In the genomic region with DNA sequence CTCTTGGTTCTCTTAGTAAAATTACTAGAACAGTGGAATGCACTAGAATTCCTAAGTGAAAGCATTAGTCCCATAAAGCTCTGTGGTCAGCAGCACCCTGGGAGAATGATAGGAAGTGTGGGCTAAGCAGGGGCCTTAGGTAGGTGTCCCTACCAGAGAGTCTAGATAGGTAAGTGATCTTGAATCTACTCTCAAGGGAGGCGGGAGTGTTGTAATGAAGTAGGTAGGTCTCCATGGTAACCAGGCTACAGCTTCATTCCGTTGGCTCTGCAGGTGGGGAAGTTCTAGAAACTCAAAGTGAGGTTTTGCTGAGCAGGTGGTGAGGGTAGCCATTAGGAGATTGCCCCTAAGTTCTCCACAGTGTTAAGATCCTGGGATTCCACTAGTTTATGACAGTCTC, we compare ENCODE assay signal across 26 mouse cellular contexts. TPM values are rescaled to one million over a fixed set of nuclear protein-coding genes. Genes with fewer than 3 reads are reported as not detected.
DNase-seq lines count a peak whose midpoint lies in the region; ATAC-seq and TF ChIP-seq lines count a peak whose summit lies in the region.
"Had no signal": no experiment of that assay in that cellular context is flagged by ENCODE, and none has a peak within 500 bp of the region (broad histone marks: within the 10 kb centered on the region; RNA-seq: fewer than 3 reads in every experiment).

No protein-coding gene starts in this region.

- peak; percentile 76 for ATAC-seq in lung, postnatal 0 days
- ATAC-seq: forebrain, embryonic 13.5 days; inflammation-experienced regulatory T-cells, adult 6 months had no signal

- 50% methylated on average over 2 of the region's 2 CpGs for WGBS in lung, postnatal 0 days
- WGBS in lung, adult 2 months: 57% methylated on average over 2 of the region's 2 CpGs

- TF ChIP-seq POLR2A in lung, adult 2 months (IDR thresholded peaks at IDR 0.05; ENCODE audit: borderline replicate concordance, extremely low read depth, low read depth, low read length): no peak

- H3K4me2 ChIP-seq in lung, postnatal 0 days (replicated peaks; ENCODE audit: low read depth, low read length): no peak overlapping the region
- H3K4me2 ChIP-seq: forebrain, embryonic 13.5 days; heart, embryonic 15.5 days; hindbrain, embryonic 12.5 days; kidney, embryonic 15.5 days; liver, embryonic 15.5 days; stomach, embryonic 15.5 days had no signal

- no peak for TF ChIP-seq CTCF in layer of hippocampus, adult 2 months (conservative IDR thresholded peaks at IDR 0.05)
- no peak for TF ChIP-seq CTCF in lung, postnatal 0 days (IDR thresholded peaks at IDR 0.05)
- no peak for TF ChIP-seq CTCF in lung, adult 2 months (IDR thresholded peaks at IDR 0.05; ENCODE audit: insufficient read depth, low read length)

- no peaks in the 10 kb centered on the region for H3K36me3 ChIP-seq in lung, postnatal 0 days (ENCODE audit: insufficient read depth, low read length)
- H3K36me3 ChIP-seq: heart, embryonic 10.5 days; heart, embryonic 15.5 days; hindbrain, embryonic 12.5 days; kidney, embryonic 15.5 days; liver, embryonic 15.5 days; stomach, embryonic 15.5 days had no signal

- no peak overlapping the region for H3K9ac ChIP-seq in lung, postnatal 0 days (replicated peaks; ENCODE audit: low read depth)
- H3K9ac ChIP-seq: forebrain, embryonic 13.5 days; heart, embryonic 15.5 days; hindbrain, embryonic 12.5 days; kidney, embryonic 15.5 days; liver, embryonic 15.5 days; stomach, embryonic 15.5 days had no signal

- H3K27ac ChIP-seq in layer of hippocampus, adult 2 months: peak overlapping the region; percentile 32; the same call in 1 of the 2 replicates
- no peak overlapping the region for H3K27ac ChIP-seq in lung, postnatal 0 days (ENCODE audit: low read length)
- H3K27ac ChIP-seq: forebrain, embryonic 13.5 days; heart, embryonic 10.5 days; heart, embryonic 15.5 days; kidney, embryonic 15.5 days; liver, embryonic 15.5 days had no signal

- no peaks in the 10 kb centered on the region for H3K27me3 ChIP-seq in lung, postnatal 0 days (replicated peaks; ENCODE audit: insufficient read depth, low read length)
- H3K27me3 ChIP-seq: forebrain, embryonic 13.5 days; heart, embryonic 15.5 days; hindbrain, embryonic 12.5 days; kidney, embryonic 15.5 days; liver, embryonic 15.5 days; stomach, embryonic 15.5 days had no signal

- DNase-seq in embryo, embryonic 10.5 days (ENCODE audit: low spot score): peak; percentile 12
- DNase-seq in embryo, embryonic 10 days (ENCODE audit: low spot score): no peak
- no peak for DNase-seq in layer of hippocampus, adult 2 months (ENCODE audit: low spot score in 2 of 2)
- DNase-seq in layer of hippocampus, adult 9-10 months (ENCODE audit: low spot score): no peak
- peak; percentile 84 for DNase-seq in lung, postnatal 0 days (ENCODE audit: low spot score)
- no peak for DNase-seq in lung, adult 2 months
- peak; percentile 42 for DNase-seq in lung, postnatal 25 days (ENCODE audit: low spot score)
- no peak for DNase-seq in cerebellum, adult 9-11 months
- DNase-seq: adrenal gland, adult 8-10 months; gastrocnemius, postnatal 14 days; heart, adult 11 months; kidney, adult 11 months; kidney, postnatal 36 days; layer of hippocampus, postnatal 36 days; right cerebral cortex, postnatal 25 days had no signal

- TF ChIP-seq EP300 in lung, postnatal 0 days (IDR thresholded peaks at IDR 0.05): no peak

- no peak overlapping the region for H3K4me3 ChIP-seq in layer of hippocampus, adult 2 months
- no peak overlapping the region for H3K4me3 ChIP-seq in lung, postnatal 0 days (ENCODE audit: low read depth, low read length)
- H3K4me3 ChIP-seq in lung, adult 2 months (replicated peaks; ENCODE audit: extremely low read depth, low read depth, low read length): no peak overlapping the region
- H3K4me3 ChIP-seq: forebrain, embryonic 13.5 days; heart, embryonic 10.5 days; heart, embryonic 15.5 days; hindbrain, embryonic 12.5 days; kidney, embryonic 15.5 days; liver, embryonic 15.5 days; stomach, embryonic 15.5 days had no signal

- H3K9me3 ChIP-seq in lung, postnatal 0 days (ENCODE audit: low read length): no peaks in the 10 kb centered on the region
- H3K9me3 ChIP-seq: forebrain, embryonic 13.5 days; heart, embryonic 10.5 days; heart, embryonic 15.5 days; hindbrain, embryonic 12.5 days; kidney, embryonic 15.5 days; liver, embryonic 15.5 days; stomach, embryonic 15.5 days had no signal

- H3K4me1 ChIP-seq in lung, postnatal 0 days (ENCODE audit: insufficient read depth, low read depth, low read length): peaks cover 5% of the 10 kb centered on the region; the same call in 1 of the 2 replicates
- H3K4me1 ChIP-seq in lung, adult 2 months (ENCODE audit: control insufficient read depth, insufficient read depth, low read length): no peaks in the 10 kb centered on the region; the same call in 1 of the 2 replicates
- H3K4me1 ChIP-seq: liver, embryonic 15.5 days had no signal

RNA-seq across cellular contexts. Expression of gene Galnt16, which starts 47.7 kb away (rescaled TPM):
- total RNA-seq in layer of hippocampus, adult 2 months (2021): 100 to 1,000 TPM; 166 to 181 TPM
- polyA plus RNA-seq in lung, postnatal 0 days (2015; fragmentation: Nextera tagmentation; extraction: Ambion mirVana): 5.5 and 5.6 TPM in 2 replicates
- 2.6 and 2.7 TPM in 2 replicates for polyA plus RNA-seq in lung, adult 2 months (2012; rRNA removed)
- total RNA-seq: CH12.LX; liver, adult 2 months had no signal
- polyA plus RNA-seq: C2C12 had no signal

Comparison
In these comparisons a context has a peak if more than half of its experiments do, and no peak if none do; other contexts are left out.
1. DNase-seq: peak in embryo, embryonic 10.5 days (single experiment), lung, postnatal 0 days (single experiment) and lung, postnatal 25 days (single experiment); none in embryo, embryonic 10 days (single experiment), layer of hippocampus, adult 2 months (0 of 2), layer of hippocampus, adult 9-10 months (single experiment), lung, adult 2 months (single experiment) and cerebellum, adult 9-11 months (single experiment).